Mouse (Mus musculus) small intestine, adult 2 months (tissue): ENCODE measurements around the gene Tmem182.

Experiments
- CTCF ChIP-seq: fragments of 200-500 bp; IDR thresholded peaks from 2 replicates; pipeline ENCODE4 v1.5.1; 2012; ENCODE audit warnings: low read depth, mild to moderate bottlenecking, control low read depth, inconsistent platforms, low read length, moderate library complexity, mixed read lengths; ENCODE audit not compliant: insufficient replicate concordance, insufficient read length; ENCODE audit errors: extremely low read depth
- POLR2A ChIP-seq: fragments of 200-500 bp; IDR thresholded peaks from 2 replicates; pipeline ENCODE4 v1.6.1; 2012; ENCODE audit warnings: low read depth, mild to moderate bottlenecking, control low read depth, inconsistent platforms, low read length, moderate library complexity

- TF ChIP-seq CTCF = no peak
- TF ChIP-seq POLR2A = no peak
These were observed 39.9 kb upstream of the Tmem182 start for GRCm38 (mm10) chr1:40765521-40765920.
